Mouse (Mus musculus) spleen, adult 2 months (tissue): ENCODE results near the gene Pgls.

Source experiments
- CTCF ChIP-seq: fragments of 200-500 bp; IDR thresholded peaks from 2 replicates; pipeline ENCODE4 v1.5.1; 2011; ENCODE audit warnings: mild to moderate bottlenecking, inconsistent platforms; ENCODE audit not compliant: insufficient read depth, insufficient read length, insufficient replicate concordance; ENCODE audit errors: extremely low read depth
- POLR2A ChIP-seq: fragments of 200-500 bp; IDR thresholded peaks from 2 replicates; pipeline ENCODE4 v1.6.1; 2011; ENCODE audit warnings: low read depth, low read length, inconsistent platforms

DNA sequence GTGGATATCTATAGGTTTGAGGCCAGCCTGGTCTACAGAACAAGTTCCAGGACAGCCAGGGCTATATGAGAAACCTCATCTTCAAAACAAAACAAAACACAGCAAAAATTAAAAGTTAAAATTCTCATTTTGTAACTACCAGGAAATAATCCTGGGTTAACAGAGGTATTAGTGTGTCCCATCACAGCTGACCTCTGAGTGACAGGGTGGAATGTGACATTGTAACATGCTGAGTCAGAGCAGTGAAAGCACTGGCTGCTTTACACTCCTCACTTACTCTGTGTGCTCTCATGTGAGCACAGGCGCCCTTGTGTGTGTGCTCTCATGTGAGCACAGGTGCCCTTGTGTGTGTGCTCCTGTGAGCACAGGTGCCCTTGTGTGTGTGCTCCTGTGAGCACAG, 17.0 kb upstream of the Pgls start:
- TF ChIP-seq CTCF, result no peak
- no peak for TF ChIP-seq POLR2A
